Comparison of ENCODE assay signal across 24 mouse cellular contexts in genomic region chr12:116276961-116277360, GRCm38 (mm10). TPM values are rescaled to one million over a fixed set of nuclear protein-coding genes. Genes with fewer than 3 reads are reported as not detected.
"Had no signal": no experiment of that assay in that cellular context is flagged by ENCODE, and none has a peak within 500 bp of the region (broad histone marks: within the 10 kb centered on the region; RNA-seq: fewer than 3 reads in every experiment).

No protein-coding gene starts in this region.

- ATAC-seq: midbrain, embryonic 16.5 days had no signal

- H3K27me3 ChIP-seq: kidney, embryonic 15.5 days; limb, embryonic 15.5 days; megakaryocyte, embryonic 14.5 days; midbrain, embryonic 12.5 days; neural tube, embryonic 13.5 days; stomach, embryonic 15.5 days had no signal

- H3K4me2 ChIP-seq: kidney, embryonic 15.5 days; limb, embryonic 15.5 days; lung, embryonic 14.5 days; midbrain, embryonic 12.5 days; neural tube, embryonic 13.5 days; stomach, embryonic 15.5 days had no signal

- H3K9me3 ChIP-seq: kidney, embryonic 15.5 days; limb, embryonic 15.5 days; megakaryocyte, embryonic 14.5 days; midbrain, embryonic 12.5 days; neural tube, embryonic 13.5 days; stomach, embryonic 15.5 days had no signal

- H3K9ac ChIP-seq: kidney, embryonic 15.5 days; limb, embryonic 15.5 days; lung, embryonic 14.5 days; midbrain, embryonic 12.5 days; neural tube, embryonic 13.5 days; stomach, embryonic 15.5 days had no signal

- H3K4me3 ChIP-seq: kidney, embryonic 15.5 days; limb, embryonic 15.5 days; megakaryocyte, embryonic 14.5 days; midbrain, embryonic 12.5 days; neural tube, embryonic 13.5 days; stomach, embryonic 15.5 days had no signal

- DNase-seq: kidney, adult 18-20 months; kidney, postnatal 36 days; layer of hippocampus, adult 9-11 months; layer of hippocampus, postnatal 36 days; lung, embryonic 14.5 days; lung, postnatal 10 days; lung, postnatal 4 days; retina, postnatal 1 day; right cerebral cortex, postnatal 4 days; thymus, adult 2 months; thymus, postnatal 36 days had no signal

- H3K36me3 ChIP-seq: kidney, embryonic 15.5 days; limb, embryonic 15.5 days; midbrain, embryonic 12.5 days; neural tube, embryonic 13.5 days; stomach, embryonic 15.5 days had no signal

- H3K27ac ChIP-seq: kidney, embryonic 15.5 days; limb, embryonic 15.5 days; midbrain, embryonic 12.5 days; neural tube, embryonic 13.5 days; stomach, embryonic 15.5 days had no signal

- H3K4me1 ChIP-seq: stomach, embryonic 15.5 days had no signal

RNA-seq across cellular contexts. Expression of gene Gm11027, which starts 1.8 kb away (rescaled TPM):
- total RNA-seq: layer of hippocampus, adult 18-20 months; layer of hippocampus, postnatal 36 days; left cerebral cortex, adult 8-10 months; left cerebral cortex, postnatal 25 days had no signal
- polyA plus RNA-seq: kidney, embryonic 15.5 days; limb, embryonic 11.5 days; limb, embryonic 15.5 days; lung, embryonic 14.5 days; midbrain, embryonic 12.5 days; midbrain, embryonic 16.5 days; neural tube, embryonic 13.5 days; spleen, adult 2 months; stomach, embryonic 15.5 days; testis, adult 2 months; thymus, adult 2 months had no signal
